Mouse (Mus musculus) liver, embryonic 14.5 days (tissue): Measurements from ENCODE around the gene Iars2. TPM values are rescaled to one million over a fixed set of nuclear protein-coding genes. Genes with fewer than 3 reads are reported as not detected.

ENCODE experiments used
- ATAC-seq: fragments of 200-750 bp; cut with Nextera tagmentation; 2 replicates; pipeline ENCODE4 v1.8.0; 2017; ENCODE audit warnings: moderate number of reproducible peaks, mild to moderate bottlenecking, moderate library complexity; ENCODE audit not compliant: insufficient read depth
- DNase-seq, 3 experiments: peaks; one replicate each; pipeline ENCODE4 v3.0.0-alpha.2; 2012 to 2013; ENCODE audit warnings: low read depth in 3 of 3, low spot score in 3 of 3
- H3K27ac ChIP-seq: fragments of 300-500 bp; sonication (generic); 2 replicates; pipeline ENCODE4 v1.5.1; 2014; ENCODE audit warnings: moderate library complexity, mild to moderate bottlenecking, control low read depth, inconsistent platforms
- H3K27me3 ChIP-seq: fragments of 300-500 bp; sonication (generic); 2 replicates; pipeline ENCODE4 v1.6.1; 2014; ENCODE audit warnings: mild to moderate bottlenecking, low read length, moderate library complexity; ENCODE audit not compliant: control insufficient read depth, insufficient read depth
- H3K36me3 ChIP-seq: fragments of 300-500 bp; sonication (generic); replicated peaks from 2 replicates; pipeline ENCODE4 v1.6.1; 2014; ENCODE audit warnings: low read depth; ENCODE audit not compliant: control insufficient read depth, insufficient read depth
- H3K4me1 ChIP-seq, 2 experiments: fragments of 200-500 bp in 1 of 2; fragments of 300-500 bp in 1 of 2; sonication (generic) in 1 of 2; replicated peaks; 2 replicates each; pipeline ENCODE4 v1.6.1; 2012 to 2014; ENCODE audit warnings: antibody characterized with exemption in 1 of 2, inconsistent platforms in 1 of 2, low read length in 1 of 2; ENCODE audit not compliant: control insufficient read depth in 2 of 2, insufficient read depth in 2 of 2
- H3K4me2 ChIP-seq: fragments of 300-500 bp; sonication (generic); 2 replicates; pipeline ENCODE4 v1.6.1; 2014; ENCODE audit warnings: low read depth, mild to moderate bottlenecking, control low read depth, moderate library complexity
- H3K4me3 ChIP-seq, 2 experiments: fragments of 200-500 bp in 1 of 2; fragments of 300-500 bp in 1 of 2; sonication (generic) in 1 of 2; 2 replicates each; pipeline ENCODE4 v1.5.1; 2012 to 2014; ENCODE audit warnings: low read depth in 2 of 2, low read length in 2 of 2, mild to moderate bottlenecking in 2 of 2, control low read depth in 1 of 2, inconsistent platforms in 1 of 2, moderate library complexity in 1 of 2; ENCODE audit not compliant: insufficient read depth in 1 of 2
- H3K9ac ChIP-seq: fragments of 300-500 bp; sonication (generic); replicated peaks from 2 replicates; pipeline ENCODE4 v1.6.1; 2014; ENCODE audit warnings: mild to moderate bottlenecking, control low read depth, moderate library complexity
- H3K9me3 ChIP-seq: fragments of 300-500 bp; sonication (generic); 2 replicates; pipeline ENCODE4 v1.6.1; 2016; ENCODE audit warnings: low read length, mixed read lengths; ENCODE audit not compliant: control insufficient read depth
- CTCF ChIP-seq: IDR thresholded peaks from 2 replicates; pipeline ENCODE4 v1.5.1; 2016; ENCODE audit warnings: antibody characterized with exemption, low read depth, control low read depth
- EP300 ChIP-seq: IDR thresholded peaks from 2 replicates; pipeline ENCODE4 v1.6.1; 2016; ENCODE audit warnings: antibody characterized with exemption, low read depth
- WGBS: fragments of 180-500 bp; shearing (Covaris S2); extraction: QIAGEN DNeasy Blood & Tissue Kit; methylation state at CpG from one replicate; pipeline ENCODE4 v1.1.7; 2014; ENCODE audit not compliant: insufficient replicate concordance; 5-methylcytosine and 5-hydroxymethylcytosine counted together
- polyA plus RNA-seq, 2 experiments: library from polyadenylated mRNA; depleted of rRNA in 1 of 2; stranded (reverse) in 1 of 2; unstranded in 1 of 2; fragments of >200 nt; fragmentation: Nextera tagmentation in 1 of 2; extraction: Ambion mirVana in 1 of 2; gene quantifications; 2 replicates each; pipeline versions ENCODE4 v1.2.1 to v1.2.3; 2012 to 2014

Iars2 gene
- polyA plus RNA-seq, 2 experiments, result 17.6 to 19.1 TPM

DNA sequence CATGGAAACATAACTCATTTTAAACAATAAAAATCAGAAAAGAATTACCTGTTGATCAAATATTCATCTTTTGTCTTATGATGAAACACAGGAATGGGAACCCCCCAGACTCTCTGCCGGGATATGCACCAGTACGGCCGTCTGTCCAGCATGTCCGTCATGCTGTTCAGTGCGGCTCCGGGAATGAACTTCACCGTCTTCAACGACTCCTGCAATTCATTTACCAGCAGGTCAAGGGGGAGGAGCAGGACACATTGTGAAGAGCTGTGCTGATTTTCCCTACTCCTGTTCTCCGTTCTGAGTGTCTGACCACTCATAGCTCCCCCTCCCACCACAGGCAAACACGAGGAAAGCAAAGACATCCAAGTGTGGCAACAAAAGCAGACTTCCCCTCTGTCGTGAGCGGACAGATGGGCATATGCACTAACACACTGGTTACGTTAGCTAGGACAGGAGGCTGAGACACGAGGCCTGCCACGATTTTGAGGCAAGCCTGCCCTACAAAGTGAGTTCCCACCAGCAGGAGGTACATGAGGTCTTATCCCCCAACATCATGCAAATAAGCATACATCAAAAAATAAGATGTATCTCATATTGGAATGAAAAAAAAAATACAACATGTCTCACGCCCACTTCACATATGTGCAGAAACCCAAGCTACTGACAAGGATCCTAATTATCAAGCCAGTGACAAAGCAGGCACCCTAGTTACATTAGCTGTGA, 13.2 kb downstream of the Iars2 start:
- H3K9ac ChIP-seq, result no peak overlapping the region
- no peak overlapping the region for H3K4me2 ChIP-seq
- DNase-seq (no peak), ATAC-seq (no peak)
- H3K27ac ChIP-seq, result no peak overlapping the region
- no peaks in the 10 kb centered on the region for H3K9me3 ChIP-seq
- 81% methylated on average over 16 of the region's 16 CpGs for WGBS
- no peak overlapping the region for H3K4me3 ChIP-seq
- no peaks in the 10 kb centered on the region for H3K4me1 ChIP-seq
- H3K36me3 ChIP-seq, result peaks cover 31% of the 10 kb centered on the region
- no peaks in the 10 kb centered on the region for H3K27me3 ChIP-seq
- TF ChIP-seq EP300, result no peak
- TF ChIP-seq CTCF, result no peak

DNA sequence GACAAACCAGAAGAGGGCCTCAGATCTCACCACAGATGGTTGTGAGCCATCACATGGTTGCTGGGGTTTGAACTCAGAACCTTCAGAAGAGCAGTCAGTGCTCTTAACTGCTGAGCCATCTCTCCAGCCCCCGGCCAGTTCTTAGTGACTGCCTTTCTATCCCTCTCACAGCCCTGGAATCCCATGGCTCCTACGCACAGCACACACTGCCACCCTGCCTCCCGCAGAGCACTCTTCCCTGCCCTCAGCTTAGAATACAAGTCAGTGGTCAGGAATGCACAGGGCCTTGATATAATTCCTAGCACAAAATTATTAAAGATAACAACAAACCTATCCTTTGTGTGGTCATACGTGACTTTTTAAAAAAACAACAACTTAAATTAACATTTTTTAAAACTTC, 14.7 kb downstream of the Iars2 start:
- ATAC-seq, result no peak
- 84% methylated on average over 4 of the region's 4 CpGs for WGBS

DNA sequence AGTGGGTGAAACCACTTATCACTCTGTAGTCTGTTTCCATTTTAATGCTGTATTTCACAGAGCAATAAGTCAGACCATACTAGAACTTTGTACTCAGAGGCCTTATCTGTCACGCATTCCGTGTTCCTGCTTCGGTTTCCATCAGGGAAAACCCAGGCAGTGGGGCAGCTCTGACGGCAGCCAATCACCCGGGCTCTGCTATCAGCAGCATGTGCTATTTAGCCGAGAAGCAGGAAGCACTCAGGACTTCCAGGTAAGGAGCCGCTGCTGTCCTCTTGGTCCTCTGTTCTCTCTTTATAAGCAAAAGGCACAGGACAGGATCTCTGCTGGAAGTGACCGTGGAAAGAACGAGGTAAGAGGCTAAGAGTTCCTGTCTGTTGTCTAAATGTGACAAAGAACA, 17.2 kb downstream of the Iars2 start:
- H3K9me3 ChIP-seq, result no peaks in the 10 kb centered on the region
- H3K27me3 ChIP-seq, result no peaks in the 10 kb centered on the region
- DNase-seq, result no peak
- TF ChIP-seq CTCF (no peak), EP300 (no peak)
- 72% methylated on average over 9 of the region's 9 CpGs for WGBS
- peaks cover 9% of the 10 kb centered on the region for H3K36me3 ChIP-seq
- no peak overlapping the region for H3K27ac ChIP-seq
- no peak overlapping the region for H3K9ac ChIP-seq
- ATAC-seq, result no peak
- no peak overlapping the region for H3K4me3 ChIP-seq
- no peaks in the 10 kb centered on the region for H3K4me1 ChIP-seq
- H3K4me2 ChIP-seq, result no peak overlapping the region

More for the DNA sequence above, 14.7 kb downstream of the Iars2 start:
- no peak for DNase-seq
- Histone ChIP-seq H3K36me3 (peaks cover 22% of the 10 kb centered on the region), H3K4me3 (no peak overlapping the region), H3K27ac (no peak overlapping the region), H3K4me2 (no peak overlapping the region), H3K9me3 (no peaks in the 10 kb centered on the region), H3K27me3 (no peaks in the 10 kb centered on the region), H3K4me1 (no peaks in the 10 kb centered on the region), H3K9ac (no peak overlapping the region)
- no peak for TF ChIP-seq EP300
- TF ChIP-seq CTCF, result no peak

DNA sequence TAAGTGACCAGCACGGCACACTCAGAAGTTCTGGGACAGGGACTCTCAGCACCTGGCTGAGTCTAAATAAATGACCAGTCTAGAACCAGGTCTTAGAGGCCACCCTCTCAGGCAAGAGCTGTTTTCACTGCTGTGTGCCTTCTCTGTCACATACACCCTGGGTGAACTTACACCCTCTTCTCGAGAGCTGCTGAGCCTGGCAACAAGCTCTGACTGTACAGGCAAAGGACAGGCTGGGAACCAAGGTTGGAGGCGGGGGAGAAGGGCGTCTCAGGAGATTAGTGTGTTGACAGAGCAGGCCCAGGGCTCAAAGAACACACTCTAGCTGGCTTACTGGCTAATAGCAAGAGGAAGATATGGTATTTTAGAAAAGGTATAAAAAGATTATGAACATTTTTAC, 20.3 kb downstream of the Iars2 start:
- no peak overlapping the region for H3K4me2 ChIP-seq
- 73% methylated on average over 4 of the region's 4 CpGs for WGBS
- H3K4me1 ChIP-seq, result no peaks in the 10 kb centered on the region
- no peaks in the 10 kb centered on the region for H3K9me3 ChIP-seq
- H3K27me3 ChIP-seq, result no peaks in the 10 kb centered on the region
- no peak for DNase-seq
- peaks cover 5% of the 10 kb centered on the region for H3K36me3 ChIP-seq
- no peak for TF ChIP-seq CTCF
- no peak for TF ChIP-seq EP300
- no peak overlapping the region for H3K27ac ChIP-seq
- no peak overlapping the region for H3K4me3 ChIP-seq
- no peak for ATAC-seq
- no peak overlapping the region for H3K9ac ChIP-seq

DNA sequence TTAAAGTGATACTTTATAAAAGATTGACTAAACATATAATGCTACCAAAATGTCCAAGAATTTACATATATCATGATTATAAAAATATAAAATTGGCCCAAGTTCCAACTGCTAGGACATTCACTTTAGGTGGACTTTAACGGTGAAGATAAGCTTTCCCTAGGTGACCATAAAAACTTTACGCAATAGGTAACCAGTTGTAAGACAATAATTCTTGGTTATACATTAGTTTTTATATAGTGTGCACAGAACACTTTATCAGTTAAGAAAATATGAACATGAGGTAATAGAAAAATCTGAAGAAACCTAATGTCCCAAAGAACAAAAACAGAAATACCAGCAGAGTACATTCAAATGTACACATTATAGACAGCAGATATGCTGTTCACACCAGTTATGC, 20.9 kb downstream of the Iars2 start:
- WGBS, result 90% methylated on average over 2 of the region's 2 CpGs
- no peak overlapping the region for H3K4me3 ChIP-seq
- no peak for ATAC-seq

More for the DNA sequence above, 20.9 kb downstream of the Iars2 start:
- TF ChIP-seq EP300 (no peak), CTCF (no peak)
- Histone ChIP-seq H3K9me3 (no peaks in the 10 kb centered on the region), H3K27ac (no peak overlapping the region), H3K4me1 (no peaks in the 10 kb centered on the region), H3K4me2 (no peak overlapping the region), H3K27me3 (no peaks in the 10 kb centered on the region), H3K9ac (no peak overlapping the region), H3K36me3 (no peaks in the 10 kb centered on the region; the same call in 1 of the 2 replicates)
- no peak for DNase-seq
